8 mouse cellular contexts compared by ENCODE assay signal in the genomic region with DNA sequence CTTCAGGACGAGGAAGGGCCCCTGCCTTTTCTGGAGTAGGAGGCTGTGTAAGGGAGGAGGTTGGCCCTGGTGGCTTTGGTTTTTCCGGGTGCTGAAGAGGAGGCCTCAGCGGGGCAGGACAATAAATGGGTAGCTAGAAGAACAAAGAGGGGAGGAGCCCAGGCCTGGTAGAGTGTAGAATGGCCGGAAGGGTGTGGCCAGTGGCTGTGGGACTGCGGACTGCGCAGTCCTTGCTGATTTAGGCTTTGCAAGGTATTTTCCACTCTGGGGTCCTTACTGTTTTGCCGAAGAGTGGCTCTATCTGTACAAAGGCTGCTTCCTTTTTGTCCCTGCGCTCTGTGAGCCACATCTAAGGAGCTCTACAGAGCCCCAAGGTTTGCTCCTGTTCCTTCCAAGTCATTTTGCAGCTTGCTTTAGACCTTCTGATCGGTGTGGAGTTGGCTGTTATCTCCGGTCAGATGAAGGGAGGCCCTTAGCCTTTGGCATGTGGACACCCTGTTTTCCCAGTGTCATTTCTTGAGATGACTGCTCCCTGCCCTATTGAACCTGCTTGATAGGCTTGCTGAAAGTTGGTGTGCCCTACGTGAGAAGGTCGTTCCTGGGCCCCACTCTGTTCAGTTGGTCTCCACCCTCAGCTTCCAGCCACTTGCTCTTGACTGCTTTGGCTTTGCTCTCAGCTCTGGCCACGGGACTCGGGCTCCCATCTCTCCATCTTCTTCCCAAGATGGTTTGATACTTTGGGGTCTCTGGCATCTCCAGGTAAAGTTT. TPM values are rescaled to one million over a fixed set of nuclear protein-coding genes. Genes with fewer than 3 reads are reported as not detected.
DNase-seq lines count a peak whose midpoint lies in the region; ATAC-seq lines count a peak whose summit lies in the region.

No protein-coding gene starts in this region.

- no peaks in the 10 kb centered on the region for H3K27me3 ChIP-seq in neural tube, embryonic 15.5 days (replicated peaks)

- intact Hi-C loops in heart, postnatal 10 days (cut with DNase I) = no loop called here

- no peak for ATAC-seq in neural tube, embryonic 15.5 days (ENCODE audit: low FRiP score)

- 57% methylated on average over 14 of the region's 14 CpGs for WGBS in neural tube, embryonic 15.5 days

- H3K27ac ChIP-seq in neural tube, embryonic 15.5 days (replicated peaks) = peak overlapping the region; percentile 45; the same call in 1 of the 2 replicates

- no peaks in the 10 kb centered on the region for H3K9me3 ChIP-seq in neural tube, embryonic 15.5 days (replicated peaks)

- H3K9ac ChIP-seq in neural tube, embryonic 15.5 days (replicated peaks) = no peak overlapping the region

- H3K4me2 ChIP-seq in neural tube, embryonic 15.5 days = no peak overlapping the region

- peaks cover 24% of the 10 kb centered on the region for H3K4me1 ChIP-seq in neural tube, embryonic 15.5 days

- H3K4me3 ChIP-seq in neural tube, embryonic 15.5 days (replicated peaks) = no peak overlapping the region

- DNase-seq in CD4-positive, CD25-positive, alpha-beta regulatory T cell, adult 2 months (ENCODE audit: low read depth, low spot score) = peak; percentile 68
- DNase-seq in R1 (ENCODE audit: low read depth, low spot score) = peak; percentile 89
- peak; percentile 50 to 59 for DNase-seq in heart, postnatal 10 days
- DNase-seq in liver = peak; percentile 37
- DNase-seq in cerebellum, postnatal 25 days = no peak
- no peak for DNase-seq in left cerebral cortex, adult 8-10 months (ENCODE audit: low spot score in 2 of 2)
- no peak for DNase-seq in MN1 (ENCODE audit: low spot score)

- H3K36me3 ChIP-seq in neural tube, embryonic 15.5 days = no peaks in the 10 kb centered on the region

RNA-seq across cellular contexts. Expression of a gene that starts 52.5 kb away (rescaled TPM):
- 100 to 1,000 TPM; 112 to 124 TPM for total RNA-seq in heart, postnatal 10 days (2021)
- polyA plus RNA-seq in neural tube, embryonic 15.5 days (2015; fragmentation: Nextera tagmentation; extraction: Ambion mirVana) = 149 and 152 TPM in 2 replicates
- 100 to 1,000 TPM; 247 to 274 (median 263) TPM for total RNA-seq in left cerebral cortex, adult 8-10 months (2022)

Comparison
In these comparisons a context has a peak if more than half of its experiments do, and no peak if none do; other contexts are left out.
1. DNase-seq: peak in CD4-positive, CD25-positive, alpha-beta regulatory T cell, adult 2 months (single experiment), R1 (single experiment), heart, postnatal 10 days (2 of 2) and liver (single experiment); none in cerebellum, postnatal 25 days (0 of 2), left cerebral cortex, adult 8-10 months (0 of 2) and MN1 (single experiment).